In the genomic region with DNA sequence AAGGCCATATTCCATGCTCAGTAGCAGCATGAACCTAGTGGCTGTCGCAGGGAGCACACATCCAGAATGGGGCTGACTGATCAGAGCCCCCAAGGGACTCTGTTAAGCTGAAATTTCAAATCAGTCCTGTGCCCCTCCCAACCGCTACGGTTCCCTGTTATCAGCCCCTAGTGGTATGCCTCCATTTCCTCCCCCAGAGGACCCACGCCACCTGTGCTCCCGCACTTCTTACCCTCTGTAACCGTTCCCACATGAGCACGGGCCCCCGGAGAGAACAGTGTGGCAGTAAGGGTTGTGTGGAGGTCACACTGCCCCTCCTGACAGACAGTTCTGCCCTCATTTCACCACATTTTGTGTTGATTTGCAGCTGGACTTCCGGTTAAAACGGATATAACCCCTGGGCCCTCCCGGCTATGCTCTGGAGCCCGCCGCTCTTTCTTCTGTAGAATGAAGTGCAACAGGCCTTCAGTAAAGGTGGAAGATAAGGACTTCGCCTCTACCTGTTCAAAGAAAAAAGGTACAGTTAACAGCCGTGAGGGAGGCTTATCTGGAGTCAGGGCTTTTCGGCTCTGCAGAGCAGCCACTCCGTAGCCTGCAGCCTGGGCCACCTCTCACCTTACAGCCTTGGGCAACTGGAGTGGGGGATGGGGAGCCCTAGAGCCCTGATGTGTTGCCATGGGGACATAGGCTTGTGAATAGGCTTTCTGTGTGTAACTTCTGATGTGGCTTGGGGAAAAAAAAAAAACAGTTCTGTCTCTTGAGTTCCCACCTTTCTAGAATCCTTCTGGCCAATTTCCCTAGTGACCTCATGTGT, we compare ENCODE assay signal across 8 mouse cellular contexts.
A peak's percentile ranks its signal among the peaks of the same experiment; 100 is the strongest.
DNase-seq lines count a peak whose midpoint lies in the region; ATAC-seq lines count a peak whose summit lies in the region.

No protein-coding gene starts in this region.

- peaks cover 6% of the 10 kb centered on the region; the same call in 1 of the 2 replicates for H3K36me3 ChIP-seq in heart, embryonic 16.5 days (ENCODE audit: control insufficient read depth, insufficient read depth)
- H3K36me3 ChIP-seq in limb, embryonic 10.5 days, result peaks cover 8% of the 10 kb centered on the region
- peaks cover 6% of the 10 kb centered on the region; the same call in 1 of the 2 replicates for H3K36me3 ChIP-seq in neural tube, embryonic 12.5 days

- H3K27ac ChIP-seq in heart, embryonic 16.5 days (ENCODE audit: low read length), result peak overlapping the region; percentile 26
- H3K27ac ChIP-seq in limb, embryonic 10.5 days, result peak overlapping the region; percentile 86
- no peak overlapping the region for H3K27ac ChIP-seq in neural tube, embryonic 12.5 days

- no peak for DNase-seq in heart, postnatal 14 days
- DNase-seq in c-Kit-positive CD71-positive TER-119-negative erythroid progenitor cells, embryonic 14.5 days (ENCODE audit: low read depth), result peak; percentile 48
- peak; percentile 80 for DNase-seq in limb, embryonic 10.5 days (ENCODE audit: low spot score)
- DNase-seq in ovary, adult 18-20 months (ENCODE audit: low spot score), result no peak
- no peak for DNase-seq in right cerebral cortex, postnatal 14 days
- no peak for DNase-seq in Muller cell, postnatal 12 days (ENCODE audit: inconsistent ontology term)

- intact Hi-C loops in heart, postnatal 14 days (cut with DNase I), result no loop called here

- WGBS in heart, embryonic 16.5 days, result 27% methylated on average over 17 of the region's 17 CpGs
- 31% methylated on average over 17 of the region's 17 CpGs for WGBS in limb, embryonic 10.5 days
- 40% methylated on average over 17 of the region's 17 CpGs for WGBS in neural tube, embryonic 12.5 days

- H3K4me3 ChIP-seq in heart, embryonic 16.5 days (ENCODE audit: low read length), result peak overlapping the region; percentile 15; the same call in 1 of the 2 replicates
- H3K4me3 ChIP-seq in limb, embryonic 10.5 days, result peak overlapping the region; percentile 38
- no peak overlapping the region for H3K4me3 ChIP-seq in neural tube, embryonic 12.5 days

- peaks cover 5% of the 10 kb centered on the region; the same call in 1 of the 2 replicates for H3K4me1 ChIP-seq in heart, embryonic 16.5 days (ENCODE audit: control insufficient read depth, insufficient read depth, low read length)
- H3K4me1 ChIP-seq in limb, embryonic 10.5 days, result peaks cover 36% of the 10 kb centered on the region
- H3K4me1 ChIP-seq in neural tube, embryonic 12.5 days, result peaks cover 11% of the 10 kb centered on the region

- no peak overlapping the region for H3K9ac ChIP-seq in heart, embryonic 16.5 days (ENCODE audit: low read length)
- H3K9ac ChIP-seq in neural tube, embryonic 12.5 days, result no peak overlapping the region

- H3K27me3 ChIP-seq in heart, embryonic 16.5 days (ENCODE audit: control insufficient read depth, insufficient read depth, low read length), result no peaks in the 10 kb centered on the region
- H3K27me3 ChIP-seq in limb, embryonic 10.5 days (ENCODE audit: low read depth, poor library complexity, severe bottlenecking), result no peaks in the 10 kb centered on the region
- no peaks in the 10 kb centered on the region for H3K27me3 ChIP-seq in neural tube, embryonic 12.5 days (replicated peaks)

- H3K4me2 ChIP-seq in heart, embryonic 16.5 days (ENCODE audit: low read depth, low read length), result peak overlapping the region; percentile 22
- H3K4me2 ChIP-seq in neural tube, embryonic 12.5 days (replicated peaks), result peak overlapping the region; percentile 8

- no peaks in the 10 kb centered on the region for H3K9me3 ChIP-seq in heart, embryonic 16.5 days (replicated peaks; ENCODE audit: control insufficient read depth, low read length)
- H3K9me3 ChIP-seq in limb, embryonic 10.5 days (replicated peaks), result no peaks in the 10 kb centered on the region
- H3K9me3 ChIP-seq in neural tube, embryonic 12.5 days, result no peaks in the 10 kb centered on the region

- ATAC-seq in heart, embryonic 16.5 days (replicated peaks; ENCODE audit: extremely low read depth, insufficient read depth, low FRiP score), result peak; percentile 69
- no peak for ATAC-seq in neural tube, embryonic 12.5 days (ENCODE audit: low FRiP score, low read depth)

Comparison
In these comparisons a context has a peak if more than half of its experiments do, and no peak if none do; other contexts are left out.
1. DNase-seq: peak in c-Kit-positive CD71-positive TER-119-negative erythroid progenitor cells, embryonic 14.5 days (single experiment) and limb, embryonic 10.5 days (single experiment); none in heart, postnatal 14 days (0 of 2), ovary, adult 18-20 months (single experiment), right cerebral cortex, postnatal 14 days (single experiment) and Muller cell, postnatal 12 days (single experiment).